19 mouse cellular contexts compared by ENCODE assay signal in genomic region chr10:70292014-70292413, GRCm38 (mm10). TPM values are rescaled to one million over a fixed set of nuclear protein-coding genes. Genes with fewer than 3 reads are reported as not detected.
DNase-seq lines count a peak whose midpoint lies in the region; ATAC-seq and TF ChIP-seq lines count a peak whose summit lies in the region.
"Had no signal": no experiment of that assay in that cellular context is flagged by ENCODE, and none has a peak within 500 bp of the region (broad histone marks: within the 10 kb centered on the region; RNA-seq: fewer than 3 reads in every experiment).

No protein-coding gene starts in this region.

- H3K4me1 ChIP-seq in forebrain, embryonic 14.5 days (ENCODE audit: control insufficient read depth, insufficient read depth, low read length): 0 out of 2 replicates have a peak, but pooled peaks cover 3% of the 10 kb centered on the region
- H3K4me1 ChIP-seq in forebrain, embryonic 12.5 days: peaks cover 17% of the 10 kb centered on the region
- H3K4me1 ChIP-seq in testis, adult 2 months (ENCODE audit: control insufficient read depth, insufficient read depth, low read length): peaks cover 15% of the 10 kb centered on the region

- no peaks in the 10 kb centered on the region for H3K9me3 ChIP-seq in forebrain, embryonic 14.5 days (replicated peaks; ENCODE audit: control insufficient read depth, low read length)
- H3K9me3 ChIP-seq in forebrain, embryonic 12.5 days: no peaks in the 10 kb centered on the region
- H3K9me3 ChIP-seq: embryonic facial prominence, embryonic 12.5 days; forebrain, embryonic 10.5 days; heart, embryonic 13.5 days; limb, embryonic 10.5 days; stomach, embryonic 15.5 days had no signal

- no peaks in the 10 kb centered on the region for H3K36me3 ChIP-seq in forebrain, embryonic 14.5 days (ENCODE audit: control insufficient read depth, insufficient read depth, low read length)
- H3K36me3 ChIP-seq in forebrain, embryonic 12.5 days (replicated peaks): no peaks in the 10 kb centered on the region
- H3K36me3 ChIP-seq in testis, adult 2 months (ENCODE audit: control insufficient read depth, insufficient read depth, low read length): no peaks in the 10 kb centered on the region
- H3K36me3 ChIP-seq: embryonic facial prominence, embryonic 12.5 days; forebrain, embryonic 10.5 days; G1E; heart, embryonic 13.5 days; limb, embryonic 10.5 days; stomach, embryonic 15.5 days had no signal

- H3K4me2 ChIP-seq in forebrain, embryonic 14.5 days (ENCODE audit: low read length): no peak overlapping the region
- H3K4me2 ChIP-seq in forebrain, embryonic 12.5 days: no peak overlapping the region
- H3K4me2 ChIP-seq: embryonic facial prominence, embryonic 12.5 days; heart, embryonic 13.5 days; stomach, embryonic 15.5 days had no signal

- no peak overlapping the region for H3K27ac ChIP-seq in forebrain, embryonic 14.5 days (ENCODE audit: low read depth, low read length)
- H3K27ac ChIP-seq in forebrain, embryonic 12.5 days: no peak overlapping the region
- H3K27ac ChIP-seq in testis, adult 2 months (ENCODE audit: control insufficient read depth, insufficient read depth, low read depth, low read length): peak overlapping the region; percentile 41; the same call in 1 of the 2 replicates
- H3K27ac ChIP-seq: embryonic facial prominence, embryonic 12.5 days; forebrain, embryonic 10.5 days; heart, embryonic 13.5 days; limb, embryonic 10.5 days; stomach, embryonic 15.5 days had no signal

- peak; percentile 34 for DNase-seq in forebrain, embryonic 14.5 days (ENCODE audit: low spot score)
- DNase-seq in testis, postnatal 14 days (ENCODE audit: low spot score): no peak
- DNase-seq in lung, postnatal 25 days (ENCODE audit: low spot score): peak; percentile 53
- no peak for DNase-seq in yolk sac, embryonic 10.5 days (ENCODE audit: low spot score)
- no peak for DNase-seq in layer of hippocampus, adult 11-12 months (ENCODE audit: low spot score)
- DNase-seq in layer of hippocampus, adult 9-11 months: no peak
- DNase-seq: cerebellum, adult 8-10 months; gastrocnemius, postnatal 25 days; layer of hippocampus, postnatal 36 days; right cerebral cortex, postnatal 4 days had no signal

- WGBS in forebrain, embryonic 14.5 days: 50% methylated on average over 7 of the region's 7 CpGs
- 34% methylated on average over 7 of the region's 7 CpGs for WGBS in forebrain, embryonic 12.5 days

- H3K9ac ChIP-seq in forebrain, embryonic 14.5 days (ENCODE audit: low read length): no peak overlapping the region
- no peak overlapping the region for H3K9ac ChIP-seq in forebrain, embryonic 12.5 days
- H3K9ac ChIP-seq: embryonic facial prominence, embryonic 12.5 days; heart, embryonic 13.5 days; stomach, embryonic 15.5 days had no signal

- H3K4me3 ChIP-seq in forebrain, embryonic 14.5 days (ENCODE audit: low read depth, low read length): no peak overlapping the region
- H3K4me3 ChIP-seq in forebrain, embryonic 12.5 days (replicated peaks): no peak overlapping the region
- H3K4me3 ChIP-seq in testis, adult 2 months (ENCODE audit: control insufficient read depth, low read depth, low read length): peak overlapping the region; percentile 86
- H3K4me3 ChIP-seq: embryonic facial prominence, embryonic 12.5 days; forebrain, embryonic 10.5 days; heart, embryonic 13.5 days; limb, embryonic 10.5 days; stomach, embryonic 15.5 days had no signal

- H3K27me3 ChIP-seq in forebrain, embryonic 14.5 days (replicated peaks; ENCODE audit: control insufficient read depth, insufficient read depth, low read length): no peaks in the 10 kb centered on the region
- no peaks in the 10 kb centered on the region for H3K27me3 ChIP-seq in forebrain, embryonic 12.5 days
- no peaks in the 10 kb centered on the region for H3K27me3 ChIP-seq in testis, adult 2 months (ENCODE audit: control insufficient read depth, insufficient read depth, low read length)
- H3K27me3 ChIP-seq: embryonic facial prominence, embryonic 12.5 days; heart, embryonic 13.5 days; stomach, embryonic 15.5 days had no signal

- 0 out of 2 replicates have a peak, but pooled peaks have one; percentile 11 for ATAC-seq in forebrain, embryonic 14.5 days
- no peak for ATAC-seq in forebrain, embryonic 12.5 days (ENCODE audit: low FRiP score)
- ATAC-seq: inflammation-experienced regulatory T-cells, adult 6 months had no signal

- TF ChIP-seq POLR2A in testis, adult 2 months (IDR thresholded peaks at IDR 0.05; ENCODE audit: control insufficient read depth, low read depth, low read length): no peak

- TF ChIP-seq CTCF in testis, adult 2 months (IDR thresholded peaks at IDR 0.05; ENCODE audit: control insufficient read depth, insufficient read depth, insufficient replicate concordance, low read depth, low read length): no peak

RNA-seq across cellular contexts. Expression of gene Slc16a9, which starts 47.1 kb away (rescaled TPM):
- 1.4 and 1.8 TPM in 2 replicates for polyA plus RNA-seq in forebrain, embryonic 14.5 days (2014; fragmentation: Nextera tagmentation; extraction: Ambion mirVana)
- polyA plus RNA-seq in forebrain, embryonic 12.5 days (2016; fragmentation: Nextera tagmentation; extraction: Ambion mirVana): 0.74 and 0.82 TPM in 2 replicates
- 2.2 and 2.3 TPM in 2 replicates for polyA plus RNA-seq in testis, adult 2 months (2012; rRNA removed)
- polyA plus RNA-seq: G1E; inflammation-experienced regulatory T-cells, adult 6 months had no signal

Comparison
In these comparisons a context has a peak if more than half of its experiments do, and no peak if none do; other contexts are left out.
1. DNase-seq: peak in forebrain, embryonic 14.5 days (single experiment) and lung, postnatal 25 days (single experiment); none in testis, postnatal 14 days (single experiment), yolk sac, embryonic 10.5 days (single experiment), layer of hippocampus, adult 11-12 months (single experiment) and layer of hippocampus, adult 9-11 months (single experiment).